Mouse (Mus musculus): ENCODE data around the gene Ola1.

DNA sequence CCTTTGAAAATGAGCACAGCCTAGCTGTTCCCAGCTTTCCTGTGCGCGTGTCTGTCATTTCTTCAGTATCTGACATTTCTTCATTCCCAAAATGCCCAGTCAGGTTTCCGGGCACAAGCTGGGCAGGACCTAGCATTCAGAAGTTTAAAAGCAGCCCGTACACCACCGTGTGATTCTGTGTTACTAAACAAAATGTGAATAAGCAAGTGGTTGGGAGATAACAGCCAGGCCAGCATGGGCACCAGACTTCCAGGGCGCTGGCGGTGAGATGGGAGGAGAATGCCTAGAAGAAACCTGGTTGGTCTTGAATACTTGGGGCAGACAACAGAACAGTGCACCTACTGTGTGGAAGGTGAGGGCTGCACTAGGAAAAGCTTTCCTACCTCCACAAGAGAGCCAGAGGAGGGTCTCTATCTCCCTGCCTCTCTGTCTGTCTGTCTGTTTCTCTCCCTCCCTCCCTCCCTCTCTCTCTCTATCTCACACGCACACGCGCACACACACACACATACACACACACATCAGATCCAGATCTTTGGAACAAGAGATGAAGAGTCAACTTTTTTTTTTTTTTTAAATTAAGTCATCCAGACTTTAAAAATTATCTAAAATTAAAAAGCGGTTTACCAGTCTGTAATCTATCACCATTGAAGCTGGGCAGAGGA lies 144.8 kb downstream of the Ola1 start:
- no peak for TF ChIP-seq CTCF (IDR thresholded peaks at IDR 0.05; ENCODE audit: extremely low read depth, insufficient read depth, low read length)
- no peak for TF ChIP-seq POLR2A (IDR thresholded peaks at IDR 0.05; ENCODE audit: extremely low read depth, insufficient read depth, low read length)
